Mouse (Mus musculus) adrenal gland, postnatal 36 days (tissue): ENCODE measurements around the gene Ifitm10. TPM values are rescaled to one million over a fixed set of nuclear protein-coding genes. Genes with fewer than 3 reads are reported as not detected.

Experiments
- total RNA-seq, 2 experiments: library from RNA; stranded (reverse); gene quantifications; 2 replicates each; pipeline ENCODE4 v1.2.3; 2021

Ifitm10 gene
- total RNA-seq, 2 experiments from 2014 or later = 3.0 to 4.4 TPM

Other genes starting within 250 kb of the Ifitm10 start
- gene Gm39115, start 237.7 kb downstream of the Ifitm10 start, total RNA-seq = not detected
- not detected for gene Gm45337, start 229.1 kb downstream of the Ifitm10 start, total RNA-seq
- not detected for gene Gm29735, start 216.6 kb downstream of the Ifitm10 start, total RNA-seq
- gene Gm4553, start 208.0 kb downstream of the Ifitm10 start, total RNA-seq = not detected
- not detected for gene Krtap5-2, start 197.7 kb downstream of the Ifitm10 start, total RNA-seq
- not detected for gene Gm10153, start 183.4 kb downstream of the Ifitm10 start, total RNA-seq
- not detected for gene Krtap5-3, start 172.4 kb downstream of the Ifitm10 start, total RNA-seq
- not detected for gene Gm7579, start 161.9 kb downstream of the Ifitm10 start, total RNA-seq
- gene Krtap5-5, start 143.8 kb downstream of the Ifitm10 start, total RNA-seq = not detected
- gene Gm40460, start 132.7 kb downstream of the Ifitm10 start, total RNA-seq = not detected
- gene Gm2431, start 115.4 kb downstream of the Ifitm10 start, total RNA-seq = not detected
- gene Gm4559, start 99.4 kb downstream of the Ifitm10 start, total RNA-seq = not detected
- gene Krtap5-1, start 76.6 kb downstream of the Ifitm10 start, total RNA-seq = not detected
- not detected for gene Krtap5-4, start 70.2 kb downstream of the Ifitm10 start, total RNA-seq
- 1 to 10 TPM; 2.6 to 3.3 TPM for gene Gm49369, start 8.9 kb upstream of the Ifitm10 start, total RNA-seq
- gene Ctsd, start 14.3 kb upstream of the Ifitm10 start, total RNA-seq = 1,000 to 10,000 TPM in 1 of 2 experiments, 100 to 1,000 TPM in 1; 932 to 1,123 TPM
- not detected for gene Syt8, start 61.1 kb upstream of the Ifitm10 start, total RNA-seq
- gene Tnni2, start 68.1 kb upstream of the Ifitm10 start, total RNA-seq = under 1 TPM; 0.50 to 0.89 TPM
- gene Lsp1, start 87.1 kb upstream of the Ifitm10 start, total RNA-seq = 10 to 100 TPM; 16.8 to 23.1 TPM
- 1 to 10 TPM in 1 of 2 experiments, under 1 TPM in 1; 0.40 to 1.2 TPM for gene Tnnt3, start 125.1 kb upstream of the Ifitm10 start, total RNA-seq
- 1 to 10 TPM; 6.2 to 8.1 TPM for gene Mrpl23, start 158.9 kb upstream of the Ifitm10 start, total RNA-seq